Mouse (Mus musculus): ENCODE data around the gene Prrxl1.

Prrxl1 gene

GRCm38 (mm10) chr14:32599290-32600041, at the start of gene Prrxl1:
Gene Prrxl1 (plus strand): TSS chr14:32599407.
- DNase-seq = peak; percentile 29

GRCm38 (mm10) chr14:32551854-32552253, 47.4 kb upstream of the Prrxl1 start:
- no peak for DNase-seq

- no peak for DNase-seq
Observed at GRCm38 (mm10) chr14:32553198-32553903, 45.9 kb upstream of the Prrxl1 start.

- no peak for DNase-seq
Observed at GRCm38 (mm10) chr14:32554860-32555526, 44.2 kb upstream of the Prrxl1 start.

GRCm38 (mm10) chr14:32561428-32561827, 37.8 kb upstream of the Prrxl1 start:
- no peak for DNase-seq

GRCm38 (mm10) chr14:32563661-32564060, 35.5 kb upstream of the Prrxl1 start:
- no peak for DNase-seq

- no peak for DNase-seq
Observed at GRCm38 (mm10) chr14:32572519-32572918, 26.7 kb upstream of the Prrxl1 start.

- no peak for DNase-seq
Observed at GRCm38 (mm10) chr14:32578420-32578819, 20.8 kb upstream of the Prrxl1 start.

- no peak for DNase-seq
Observed at GRCm38 (mm10) chr14:32583696-32584095, 15.5 kb upstream of the Prrxl1 start.

- peak; percentile 86 for DNase-seq
Observed at GRCm38 (mm10) chr14:32587013-32587784, 12.0 kb upstream of the Prrxl1 start.

- DNase-seq = no peak
Observed at GRCm38 (mm10) chr14:32590377-32590776, 8.8 kb upstream of the Prrxl1 start.

GRCm38 (mm10) chr14:32597232-32598231, 1.7 kb upstream of the Prrxl1 start:
- DNase-seq = peak; percentile 91

- DNase-seq = no peak
Observed at GRCm38 (mm10) chr14:32598437-32599219, 579 bp upstream of the Prrxl1 start.

- no peak for DNase-seq
Observed at GRCm38 (mm10) chr14:32600110-32600509, 903 bp downstream of the Prrxl1 start.

- no peak for DNase-seq
Observed at GRCm38 (mm10) chr14:32605508-32605907, 6.3 kb downstream of the Prrxl1 start.

GRCm38 (mm10) chr14:32606316-32606715, 7.1 kb downstream of the Prrxl1 start:
- DNase-seq = no peak

GRCm38 (mm10) chr14:32609392-32609791, 10.2 kb downstream of the Prrxl1 start:
- DNase-seq = peak; percentile 77

- DNase-seq = no peak
Observed at GRCm38 (mm10) chr14:32617253-32617652, 18.0 kb downstream of the Prrxl1 start.

- no peak for DNase-seq
Observed at GRCm38 (mm10) chr14:32624245-32624644, 25.0 kb downstream of the Prrxl1 start.

GRCm38 (mm10) chr14:32624811-32625210, 25.6 kb downstream of the Prrxl1 start:
- no peak for DNase-seq

- DNase-seq = peak; percentile 30
Observed at GRCm38 (mm10) chr14:32627271-32627670, 28.1 kb downstream of the Prrxl1 start.
